Mouse (Mus musculus) hindbrain, embryonic 16.5 days (tissue): ENCODE measurements around the gene Larp7. TPM values are rescaled to one million over a fixed set of nuclear protein-coding genes. Genes with fewer than 3 reads are reported as not detected.

Experiments
- ATAC-seq: fragments of 200-750 bp; cut with Nextera tagmentation; 2 replicates; pipeline ENCODE4 v1.8.0; 2017; ENCODE audit warnings: moderate TSS enrichment, moderate library complexity
- H3K27ac ChIP-seq: fragments of 300-500 bp; sonication (generic); 2 replicates; pipeline ENCODE4 v1.5.1; 2014; ENCODE audit warnings: low read depth, mild to moderate bottlenecking, control low read depth, low read length, moderate library complexity
- H3K27me3 ChIP-seq: fragments of 300-500 bp; sonication (generic); replicated peaks from 2 replicates; pipeline ENCODE4 v1.6.1; 2014; ENCODE audit warnings: low read length; ENCODE audit not compliant: control insufficient read depth, insufficient read depth
- H3K36me3 ChIP-seq: fragments of 300-500 bp; sonication (generic); 2 replicates; pipeline ENCODE4 v1.6.1; 2014; ENCODE audit warnings: mild to moderate bottlenecking, low read length, moderate library complexity, mixed read lengths; ENCODE audit not compliant: control insufficient read depth, insufficient read depth
- H3K4me1 ChIP-seq: fragments of 300-500 bp; sonication (generic); 2 replicates; pipeline ENCODE4 v1.6.1; 2014; ENCODE audit warnings: low read depth, low read length; ENCODE audit not compliant: control insufficient read depth, insufficient read depth
- H3K4me2 ChIP-seq: fragments of 300-500 bp; sonication (generic); 2 replicates; pipeline ENCODE4 v1.6.1; 2014; ENCODE audit warnings: mild to moderate bottlenecking, low read length, control low read depth, moderate library complexity
- H3K4me3 ChIP-seq: fragments of 300-500 bp; sonication (generic); 2 replicates; pipeline ENCODE4 v1.5.1; 2014; ENCODE audit warnings: mild to moderate bottlenecking, low read length, control low read depth, moderate library complexity
- H3K9ac ChIP-seq: fragments of 300-500 bp; sonication (generic); 2 replicates; pipeline ENCODE4 v1.6.1; 2014; ENCODE audit warnings: low read depth, mild to moderate bottlenecking, control low read depth, low read length, moderate library complexity
- H3K9me3 ChIP-seq: fragments of 300-500 bp; sonication (generic); 2 replicates; pipeline ENCODE4 v1.6.1; 2014; ENCODE audit warnings: mild to moderate bottlenecking, low read length, moderate library complexity; ENCODE audit not compliant: control insufficient read depth
- WGBS: fragments of 180-500 bp; shearing (Covaris S2); extraction: QIAGEN DNeasy Blood & Tissue Kit; methylation state at CpG from one replicate; pipeline ENCODE4 v1.1.7; 2014; 5-methylcytosine and 5-hydroxymethylcytosine counted together
- microRNA counts: library from miRNA; unstranded; fragments of <30 nt; microRNA quantifications from one replicate; lab custom pipeline; 2016
- microRNA-seq: library from miRNA; unstranded; fragments of <30 nt; microRNA quantifications from one replicate; pipeline ENCODE4, GENCODE M21; 2017
- polyA plus RNA-seq: library from polyadenylated mRNA; unstranded; fragments of >200 nt; fragmentation: Nextera tagmentation; extraction: Ambion mirVana; gene quantifications from 2 replicates; pipeline ENCODE4 v1.2.1, GENCODE M21; 2015

Larp7 gene
- polyA plus RNA-seq, 1 experiment from 2014 or later = 23.1 TPM

GRCm38 (mm10) chr3:127498197-127498741 lies 54.9 kb downstream of the Larp7 start:
- Histone ChIP-seq H3K4me2 (peak overlapping the region; percentile 92), H3K4me1 (peaks cover 9% of the 10 kb centered on the region), H3K9ac (peak overlapping the region; percentile 90), H3K36me3 (no peaks in the 10 kb centered on the region), H3K27ac (peak overlapping the region; percentile 76), H3K27me3 (no peaks in the 10 kb centered on the region), H3K9me3 (no peaks in the 10 kb centered on the region), H3K4me3 (peak overlapping the region; percentile 75)
- WGBS = 2% methylated on average over 22 of the region's 23 CpGs
- ATAC-seq = peak; percentile 88

GRCm38 (mm10) chr3:127492663-127493062 lies 60.5 kb downstream of the Larp7 start:
- Histone ChIP-seq H3K4me2 (no peak overlapping the region), H3K36me3 (no peaks in the 10 kb centered on the region), H3K4me1 (peaks cover 2% of the 10 kb centered on the region), H3K9ac (no peak overlapping the region), H3K9me3 (no peaks in the 10 kb centered on the region), H3K27ac (no peak overlapping the region), H3K27me3 (no peaks in the 10 kb centered on the region), H3K4me3 (no peak overlapping the region)
- 89% methylated on average over 3 of the region's 3 CpGs for WGBS
- ATAC-seq = no peak

DNA sequence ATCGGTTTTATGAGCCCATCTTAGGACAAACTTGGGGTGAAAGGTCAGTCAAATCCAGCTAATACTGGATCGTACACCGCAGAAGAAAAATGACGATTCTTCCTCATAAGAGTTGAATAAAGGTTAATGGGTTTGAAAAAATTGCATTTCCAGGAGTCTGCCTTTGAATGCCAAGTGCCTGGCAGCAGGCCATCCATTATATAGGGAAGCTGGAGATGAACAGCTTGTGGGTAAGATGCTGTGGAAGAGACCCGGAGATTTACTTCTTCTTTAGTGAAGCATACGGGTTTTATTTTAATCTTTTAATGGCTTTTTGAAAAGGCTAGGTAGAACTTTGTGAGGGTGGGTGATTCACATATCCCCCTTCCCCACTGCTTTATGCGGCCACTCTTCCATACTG lies 65.8 kb downstream of the Larp7 start:
- H3K4me1 ChIP-seq = no peaks in the 10 kb centered on the region; the same call in none of the 2 replicates
- H3K36me3 ChIP-seq = no peaks in the 10 kb centered on the region
- H3K9me3 ChIP-seq = no peaks in the 10 kb centered on the region
- no peak overlapping the region for H3K27ac ChIP-seq
- ATAC-seq = 0 out of 2 replicates have a peak, but pooled peaks have one; percentile 29
- WGBS = 51% methylated on average over 7 of the region's 7 CpGs
- H3K27me3 ChIP-seq = no peaks in the 10 kb centered on the region
- H3K9ac ChIP-seq = no peak overlapping the region
- H3K4me2 ChIP-seq = no peak overlapping the region
- H3K4me3 ChIP-seq = no peak overlapping the region

MicroRNAs encoded within 50 kb of the gene (microRNA counts, 519-probe panel; counts per million panel counts)
- microRNA mmu-miR-302a (lab: Ali Mortazavi, UCI) = 1,641 counts per million, percentile 16 among the panel's probes with 10 or more counts
- microRNA mmu-miR-302b (lab: Ali Mortazavi, UCI) = 969 counts per million, percentile 6 among the panel's probes with 10 or more counts
- not detected for microRNA mmu-miR-302c (lab: Ali Mortazavi, UCI)
- microRNA mmu-miR-302d (lab: Ali Mortazavi, UCI) = 1,996 counts per million, percentile 28 among the panel's probes with 10 or more counts
- microRNA mmu-miR-367 (lab: Ali Mortazavi, UCI) = 2,363 counts per million, percentile 56 among the panel's probes with 10 or more counts

Small RNA genes within 50 kb of the gene (microRNA-seq; reads per million reads assigned to microRNA genes)
- gene Mir302a = 342 reads per million, percentile 65 among the genes with 10 or more reads in this experiment
- gene Mir302b = 214 reads per million, percentile 60 among the genes with 10 or more reads in this experiment
- gene Mir302c = 34.2 reads per million, percentile 37 among the genes with 10 or more reads in this experiment
- gene Mir302d = 304 reads per million, percentile 64 among the genes with 10 or more reads in this experiment
- gene Mir367 = not detected

Other genes with a start within 250 kb of the Larp7 start
- 148 and 169 TPM in 2 replicates for gene Ank2, start 54.0 kb downstream of the Larp7 start, polyA plus RNA-seq
- 2.8 and 3.4 TPM in 2 replicates for gene Zgrf1, start 140 bp upstream of the Larp7 start, polyA plus RNA-seq
- 2.4 and 3.4 TPM in 2 replicates for gene Neurog2, start 79.8 kb upstream of the Larp7 start, polyA plus RNA-seq
- 0.46 and 0.72 TPM in 2 replicates for gene Alpk1, start 227.2 kb upstream of the Larp7 start, polyA plus RNA-seq
- gene Tifa, start 236.5 kb upstream of the Larp7 start, polyA plus RNA-seq = 2.8 and 3.8 TPM in 2 replicates